Mouse (Mus musculus) liver, adult 2 months (tissue): ENCODE data around the gene Clec2h.

Experiments used
- CTCF ChIP-seq: fragments of 200-500 bp; IDR thresholded peaks from 2 replicates; pipeline ENCODE4 v1.5.1; 2011; ENCODE audit warnings: low read depth, low read length, control low read depth
- POLR2A ChIP-seq: fragments of 200-500 bp; IDR thresholded peaks from 2 replicates; pipeline ENCODE4 v1.6.1; 2011; ENCODE audit warnings: low read length, control low read depth; ENCODE audit not compliant: insufficient read depth; ENCODE audit errors: extremely low read depth

GRCm38 (mm10) chr6:128669936-128670335 is 7.8 kb downstream of the Clec2h start:
- TF ChIP-seq CTCF (no peak), POLR2A (no peak)
